Mouse (Mus musculus) thymus, adult 2 months (tissue): ENCODE measurements around the gene Filip1. TPM values are rescaled to one million over a fixed set of nuclear protein-coding genes. Genes with fewer than 3 reads are reported as not detected.

Experiments
- DNase-seq: peaks from one replicate; pipeline ENCODE4 v3.0.0; 2021
- H3K27ac ChIP-seq: fragments of 200-500 bp; 2 replicates; pipeline ENCODE4 v1.5.1; 2012; ENCODE audit warnings: low read length, control low read depth; ENCODE audit not compliant: control insufficient read depth, insufficient read depth
- H3K27me3 ChIP-seq: fragments of 200-500 bp; 2 replicates; pipeline ENCODE4 v1.6.1; 2012; ENCODE audit warnings: mild to moderate bottlenecking, low read length, moderate library complexity, mixed read lengths; ENCODE audit not compliant: control insufficient read depth, insufficient read depth
- H3K36me3 ChIP-seq: fragments of 200-500 bp; 2 replicates; pipeline ENCODE4 v1.6.1; 2012; ENCODE audit warnings: mild to moderate bottlenecking, low read length, moderate library complexity; ENCODE audit not compliant: control insufficient read depth, insufficient read depth
- H3K4me1 ChIP-seq: fragments of 200-500 bp; replicated peaks from 2 replicates; pipeline ENCODE4 v1.6.1; 2012; ENCODE audit warnings: low read length; ENCODE audit not compliant: control insufficient read depth, insufficient read depth
- H3K4me3 ChIP-seq: fragments of 200-500 bp; 2 replicates; pipeline ENCODE4 v1.5.1; 2012; ENCODE audit warnings: mild to moderate bottlenecking, low read length, control low read depth, moderate library complexity; ENCODE audit not compliant: control insufficient read depth, insufficient read depth
- CTCF ChIP-seq: fragments of 200-500 bp; IDR thresholded peaks from 2 replicates; pipeline ENCODE4 v1.5.1; 2012; ENCODE audit warnings: mild to moderate bottlenecking, control low read depth, low read length, moderate library complexity, borderline replicate concordance; ENCODE audit not compliant: control insufficient read depth, poor library complexity, insufficient read depth; ENCODE audit errors: extremely low read depth
- POLR2A ChIP-seq: fragments of 200-500 bp; IDR thresholded peaks from 2 replicates; pipeline ENCODE4 v1.6.1; 2012; ENCODE audit warnings: mild to moderate bottlenecking, low read length, control low read depth, moderate library complexity; ENCODE audit not compliant: control insufficient read depth, poor library complexity, insufficient read depth; ENCODE audit errors: extremely low read depth
- WGBS: fragments of 180-500 bp; shearing (Covaris S2); methylation state at CpG from one replicate; pipeline ENCODE4 v1.1.7; 2018; 5-methylcytosine and 5-hydroxymethylcytosine counted together
- polyA plus RNA-seq: library from polyadenylated mRNA; depleted of rRNA; stranded (reverse); fragments of >200 nt; gene quantifications from 2 replicates; pipeline ENCODE4 v1.2.3, GENCODE M21; 2012

Gene Filip1
- polyA plus RNA-seq, 1 experiment, result 0.90 TPM

DNA sequence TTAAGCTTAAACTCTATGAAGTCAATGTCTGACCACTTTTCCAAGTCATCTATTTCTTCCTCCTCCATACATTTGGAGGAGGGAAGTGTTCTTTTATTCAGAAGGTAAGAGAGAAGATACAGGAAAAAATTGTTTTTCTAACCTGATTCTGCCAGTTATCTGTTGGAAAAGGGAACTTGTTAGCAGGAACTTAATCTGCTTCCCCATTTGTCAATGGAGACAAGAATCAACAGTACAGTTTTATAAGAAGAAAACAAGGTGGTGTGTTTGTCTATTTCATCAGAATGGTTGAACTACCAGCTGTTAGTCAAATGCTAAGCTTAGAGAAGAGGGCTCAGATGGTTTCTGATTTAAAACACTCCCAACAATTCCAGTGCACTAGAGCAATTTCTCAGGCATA, 165.6 kb downstream of the Filip1 start:
- TF ChIP-seq CTCF (no peak), POLR2A (no peak)
- no peak overlapping the region for H3K27ac ChIP-seq
- H3K4me1 ChIP-seq, result no peaks in the 10 kb centered on the region
- H3K4me3 ChIP-seq, result no peak overlapping the region
- no peaks in the 10 kb centered on the region for H3K27me3 ChIP-seq
- H3K36me3 ChIP-seq, result no peaks in the 10 kb centered on the region
- DNase-seq, result no peak

GRCm38 (mm10) chr9:79842615-79843014, 170.0 kb downstream of the Filip1 start:
- TF ChIP-seq POLR2A (no peak), CTCF (no peak)
- no peak for DNase-seq
- H3K36me3 ChIP-seq, result no peaks in the 10 kb centered on the region
- no peaks in the 10 kb centered on the region for H3K27me3 ChIP-seq
- H3K4me1 ChIP-seq, result no peaks in the 10 kb centered on the region
- no peak overlapping the region for H3K4me3 ChIP-seq
- no peak overlapping the region for H3K27ac ChIP-seq
- WGBS, result 95% methylated on average over 6 of the region's 6 CpGs

DNA sequence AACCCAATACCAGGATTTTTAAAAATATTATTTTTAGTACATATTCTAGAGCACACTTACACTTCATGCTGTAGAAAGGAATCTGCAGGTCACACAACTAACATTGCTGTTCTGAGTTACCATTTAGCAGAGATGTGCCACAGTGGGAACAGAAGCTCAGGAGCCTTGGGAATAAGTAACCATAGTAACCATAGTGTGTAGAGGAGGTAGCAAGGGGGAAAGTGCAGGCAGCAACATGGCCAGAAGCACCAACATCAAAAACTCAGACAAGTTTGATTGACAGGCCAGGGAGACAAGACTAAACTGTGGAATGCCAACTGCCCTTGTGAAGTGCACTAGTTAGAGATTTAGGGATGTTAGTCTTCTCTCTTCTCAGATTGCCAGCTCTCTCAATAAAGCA, 170.6 kb downstream of the Filip1 start:
- Histone ChIP-seq H3K27ac (no peak overlapping the region), H3K4me1 (no peaks in the 10 kb centered on the region), H3K36me3 (no peaks in the 10 kb centered on the region), H3K27me3 (no peaks in the 10 kb centered on the region), H3K4me3 (no peak overlapping the region)
- no peak for DNase-seq
- no peak for TF ChIP-seq POLR2A
- TF ChIP-seq CTCF, result no peak

GRCm38 (mm10) chr9:79831294-79831693, 181.4 kb downstream of the Filip1 start:
- no peak for DNase-seq
- Histone ChIP-seq H3K27ac (no peak overlapping the region), H3K4me3 (no peak overlapping the region), H3K27me3 (no peaks in the 10 kb centered on the region), H3K4me1 (no peaks in the 10 kb centered on the region), H3K36me3 (no peaks in the 10 kb centered on the region)
- TF ChIP-seq POLR2A (no peak), CTCF (no peak)
- WGBS, result 98% methylated on average over 1 of the region's 1 CpGs

DNA sequence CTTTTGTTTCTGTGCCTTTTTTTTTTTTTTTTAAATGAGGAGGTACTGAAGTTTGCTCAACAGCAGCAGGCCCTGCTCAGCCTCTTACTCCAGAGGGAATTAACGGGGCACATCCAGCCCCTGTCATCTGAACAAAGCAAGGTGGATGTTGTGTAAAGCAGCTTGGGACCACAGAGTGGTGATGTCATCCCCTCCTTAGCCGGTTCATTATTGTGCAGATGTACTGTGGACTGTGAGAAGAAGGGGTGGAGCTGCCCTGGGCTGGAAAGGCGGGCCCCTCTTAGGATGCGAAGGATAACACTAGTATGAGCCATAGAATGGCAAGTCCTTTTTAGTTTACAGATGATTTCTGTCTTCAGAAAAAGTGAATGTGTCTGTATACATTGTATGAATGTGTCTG, 181.8 kb downstream of the Filip1 start:
- Histone ChIP-seq H3K4me1 (no peaks in the 10 kb centered on the region), H3K27me3 (no peaks in the 10 kb centered on the region), H3K36me3 (no peaks in the 10 kb centered on the region), H3K27ac (no peak overlapping the region), H3K4me3 (no peak overlapping the region)
- TF ChIP-seq CTCF, result no peak
- TF ChIP-seq POLR2A, result no peak
- 67% methylated on average over 4 of the region's 4 CpGs for WGBS
- no peak for DNase-seq

DNA sequence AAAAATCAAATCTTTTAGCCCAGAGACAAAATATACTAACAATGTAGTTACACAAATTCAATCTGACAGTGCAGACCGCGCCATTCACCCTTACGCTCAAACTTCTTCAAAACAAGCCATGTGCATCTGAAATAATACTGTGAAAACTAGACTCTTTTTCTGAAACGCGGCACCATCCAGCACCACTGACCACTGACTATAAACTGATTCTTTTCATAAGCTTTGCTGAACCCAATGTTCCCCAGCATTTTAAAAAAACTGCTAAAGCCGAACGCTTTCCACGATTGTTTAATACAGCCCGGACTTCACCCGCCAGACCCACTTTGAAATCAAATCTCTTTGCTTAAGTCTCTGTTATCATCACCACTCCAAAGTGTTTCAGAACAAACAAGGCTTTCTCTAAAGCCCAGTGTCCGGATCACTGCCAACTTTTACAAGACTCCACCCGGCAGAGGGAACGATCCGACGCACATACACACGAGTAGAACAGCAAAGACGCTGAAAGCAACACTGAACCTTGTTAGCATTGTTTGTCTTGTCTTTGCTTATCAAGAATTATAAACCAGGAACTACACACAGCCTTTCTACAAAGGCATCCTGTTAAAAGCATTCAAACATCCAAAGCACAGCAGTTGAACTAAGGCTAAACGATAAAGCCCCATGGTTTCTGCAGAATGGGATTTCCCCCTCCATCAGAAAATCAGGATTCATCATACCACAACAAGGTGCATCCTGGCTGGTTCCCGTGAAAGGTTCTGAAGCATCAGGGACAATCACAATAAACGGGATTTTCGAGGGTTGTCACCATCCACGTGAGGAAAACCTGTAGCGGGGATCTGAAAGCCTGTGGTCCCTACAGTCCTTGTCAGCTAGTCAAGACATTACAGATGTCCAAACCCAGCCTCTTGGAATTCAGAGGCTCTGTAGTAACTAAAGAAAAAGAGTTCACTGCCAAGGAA, 182.5 kb downstream of the Filip1 start:
- 91% methylated on average over 23 of the region's 23 CpGs for WGBS
- Histone ChIP-seq H3K27me3 (no peaks in the 10 kb centered on the region), H3K27ac (no peak overlapping the region), H3K36me3 (no peaks in the 10 kb centered on the region), H3K4me1 (no peaks in the 10 kb centered on the region), H3K4me3 (no peak overlapping the region)
- TF ChIP-seq POLR2A (no peak), CTCF (no peak)
- DNase-seq, result no peak
